Mouse (Mus musculus): ENCODE measurements at regions not wholly inside any gene's neighbourhood (a gene's known extent, or its start where the extent isn't known, plus 50 kb on each side); places are given as distances from the start of the nearest gene placed in this dataset.

- no peak for TF ChIP-seq CTCF (IDR thresholded peaks at IDR 0.05; ENCODE audit: low read depth)
- no peak for TF ChIP-seq EP300 (optimal IDR thresholded peaks at IDR 0.05)
Measured at GRCm38 (mm10) chr9:85617177-85617777, 131.9 kb downstream of the Ibtk start.
